Mouse (Mus musculus) erythroblast, embryonic 14.5 days (primary cell): ENCODE data around the gene Lmo4. TPM values are rescaled to one million over a fixed set of nuclear protein-coding genes. Genes with fewer than 3 reads are reported as not detected.

ENCODE experiments used
- H3K27me3 ChIP-seq: 2 replicates; pipeline ENCODE4 v1.6.1; 2012; ENCODE audit warnings: inconsistent platforms; ENCODE audit not compliant: control insufficient read depth
- H3K36me3 ChIP-seq: 2 replicates; pipeline ENCODE4 v1.6.1; 2012; ENCODE audit warnings: mild to moderate bottlenecking, inconsistent platforms; ENCODE audit not compliant: control insufficient read depth
- H3K4me1 ChIP-seq: 2 replicates; pipeline ENCODE4 v1.6.1; 2012; ENCODE audit warnings: inconsistent platforms; ENCODE audit not compliant: control insufficient read depth
- H3K4me3 ChIP-seq: replicated peaks from 2 replicates; pipeline ENCODE3; 2012; ENCODE audit warnings: moderate library complexity, mild to moderate bottlenecking, inconsistent platforms
- H3K9me3 ChIP-seq: 2 replicates; pipeline ENCODE4 v1.6.1; 2012; ENCODE audit warnings: low read length, inconsistent platforms, mixed read lengths; ENCODE audit not compliant: control insufficient read depth
- GATA1 ChIP-seq: IDR thresholded peaks from 2 replicates; pipeline ENCODE4 v1.6.1; 2012; ENCODE audit warnings: low read length, inconsistent platforms, mixed read lengths
- TAL1 ChIP-seq: IDR thresholded peaks from 3 replicates; pipeline ENCODE4 v1.6.1; 2012; ENCODE audit warnings: low read length, inconsistent platforms, mixed read lengths
- polyA plus RNA-seq: library from polyadenylated mRNA; stranded (reverse); fragments of >175 nt; gene quantifications from 2 replicates; pipeline ENCODE4 v1.2.3, GENCODE M21; 2012

Lmo4 gene
- polyA plus RNA-seq, 1 experiment: 1.6 TPM

GRCm38 (mm10) chr3:144182229-144182628 lies 22.8 kb downstream of the Lmo4 start:
- TF ChIP-seq GATA1 (no peak), TAL1 (no peak)
- H3K9me3 ChIP-seq: no peaks in the 10 kb centered on the region

DNA sequence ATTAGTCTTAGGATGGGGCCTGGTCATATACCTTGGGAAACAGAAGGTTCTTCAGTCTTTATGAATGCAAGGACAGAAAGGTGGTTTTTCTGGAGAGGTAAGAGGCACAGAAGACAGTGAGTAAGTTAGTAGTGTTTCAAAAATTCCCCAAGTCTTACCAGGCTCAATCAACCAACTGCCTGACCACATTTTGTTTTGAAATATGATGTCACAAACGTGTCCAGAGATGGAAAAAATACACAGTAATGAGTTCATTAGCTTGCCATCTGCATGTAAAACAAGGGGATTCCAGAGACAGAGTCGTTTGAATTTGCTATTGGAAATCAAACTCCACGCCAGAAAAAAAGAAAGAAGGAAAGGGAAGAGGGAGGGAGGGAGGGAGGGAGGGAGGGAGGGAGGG lies 26.1 kb downstream of the Lmo4 start:
- no peak for TF ChIP-seq GATA1
- no peak for TF ChIP-seq TAL1
- H3K36me3 ChIP-seq: no peaks in the 10 kb centered on the region

More at GRCm38 (mm10) chr3:144182229-144182628, 22.8 kb downstream of the Lmo4 start:
- Histone ChIP-seq H3K4me3 (no peak overlapping the region), H3K36me3 (peaks cover 10% of the 10 kb centered on the region), H3K27me3 (no peaks in the 10 kb centered on the region), H3K4me1 (no peaks in the 10 kb centered on the region)

GRCm38 (mm10) chr3:144173866-144174588 lies 31.0 kb downstream of the Lmo4 start:
- no peaks in the 10 kb centered on the region for H3K27me3 ChIP-seq
- no peak overlapping the region for H3K4me3 ChIP-seq
- peaks cover 4% of the 10 kb centered on the region; the same call in 1 of the 2 replicates for H3K9me3 ChIP-seq
- no peaks in the 10 kb centered on the region for H3K4me1 ChIP-seq
- TF ChIP-seq GATA1: no peak
- no peak for TF ChIP-seq TAL1
- no peaks in the 10 kb centered on the region for H3K36me3 ChIP-seq

More for the DNA sequence above, 26.1 kb downstream of the Lmo4 start:
- no peaks in the 10 kb centered on the region for H3K4me1 ChIP-seq
- H3K9me3 ChIP-seq: no peaks in the 10 kb centered on the region
- no peak overlapping the region for H3K4me3 ChIP-seq
- H3K27me3 ChIP-seq: no peaks in the 10 kb centered on the region

- Histone ChIP-seq H3K4me1 (no peaks in the 10 kb centered on the region), H3K4me3 (no peak overlapping the region), H3K9me3 (peaks cover 4% of the 10 kb centered on the region; the same call in 1 of the 2 replicates), H3K36me3 (no peaks in the 10 kb centered on the region), H3K27me3 (no peaks in the 10 kb centered on the region)
- TF ChIP-seq TAL1 (no peak), GATA1 (no peak)
Measured at GRCm38 (mm10) chr3:144173138-144173537, 31.9 kb downstream of the Lmo4 start.

GRCm38 (mm10) chr3:144171749-144172148 lies 33.3 kb downstream of the Lmo4 start:
- H3K36me3 ChIP-seq: no peaks in the 10 kb centered on the region
- no peaks in the 10 kb centered on the region for H3K4me1 ChIP-seq
- no peak for TF ChIP-seq GATA1
- no peak for TF ChIP-seq TAL1

DNA sequence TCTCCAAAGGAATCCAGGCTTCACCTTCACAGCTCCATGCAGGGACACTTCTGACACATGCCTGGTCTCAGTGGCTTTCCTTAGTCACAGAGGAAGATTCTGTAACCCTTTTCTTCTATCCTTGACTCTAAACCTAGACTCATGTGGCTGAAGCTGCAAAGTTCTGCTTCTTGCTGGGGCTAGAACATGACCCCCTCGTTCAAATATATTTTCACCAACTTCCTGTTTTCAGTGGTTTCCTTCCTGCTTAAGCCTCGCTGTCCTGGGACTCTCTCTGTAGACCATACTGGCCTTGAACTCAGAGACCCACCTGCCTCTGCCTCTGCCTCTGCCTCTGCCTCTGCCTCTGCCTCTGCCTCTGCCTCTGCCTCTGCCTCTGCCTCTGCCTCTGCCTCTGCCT lies 34.5 kb downstream of the Lmo4 start:
- Histone ChIP-seq H3K9me3 (peaks cover 4% of the 10 kb centered on the region; the same call in 1 of the 2 replicates), H3K27me3 (no peaks in the 10 kb centered on the region), H3K4me1 (no peaks in the 10 kb centered on the region), H3K36me3 (no peaks in the 10 kb centered on the region), H3K4me3 (no peak overlapping the region)
- TF ChIP-seq TAL1 (no peak), GATA1 (no peak)

More at GRCm38 (mm10) chr3:144171749-144172148, 33.3 kb downstream of the Lmo4 start:
- no peak overlapping the region for H3K4me3 ChIP-seq
- peaks cover 4% of the 10 kb centered on the region; the same call in 1 of the 2 replicates for H3K9me3 ChIP-seq
- no peaks in the 10 kb centered on the region for H3K27me3 ChIP-seq

GRCm38 (mm10) chr3:144166439-144167155 lies 38.4 kb downstream of the Lmo4 start:
- no peak for TF ChIP-seq TAL1
- no peak for TF ChIP-seq GATA1
- peaks cover 4% of the 10 kb centered on the region; the same call in 1 of the 2 replicates for H3K9me3 ChIP-seq
- H3K27me3 ChIP-seq: no peaks in the 10 kb centered on the region
- no peak overlapping the region for H3K4me3 ChIP-seq
- no peaks in the 10 kb centered on the region for H3K36me3 ChIP-seq
- no peaks in the 10 kb centered on the region for H3K4me1 ChIP-seq

DNA sequence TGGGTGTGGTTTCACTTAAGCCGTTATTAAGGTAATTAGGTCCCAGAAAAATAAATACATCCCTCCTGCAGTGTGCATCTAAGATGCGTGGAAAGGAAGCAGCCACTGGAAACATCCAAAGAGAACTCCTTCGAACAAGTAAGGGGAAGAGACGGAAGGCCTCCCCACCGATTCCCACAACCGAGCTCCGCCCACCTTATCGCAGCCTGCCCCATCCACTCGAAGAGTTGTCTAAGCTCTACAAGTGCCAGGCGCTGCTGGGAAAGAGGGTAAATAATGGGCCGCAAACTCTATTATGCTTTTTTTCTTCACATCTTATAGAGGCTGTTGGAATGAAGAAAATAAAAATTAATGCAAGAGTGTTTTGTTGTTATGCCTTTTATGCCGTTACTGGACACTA lies 39.6 kb downstream of the Lmo4 start:
- no peak for TF ChIP-seq TAL1
- TF ChIP-seq GATA1: no peak

More for the DNA sequence above, 39.6 kb downstream of the Lmo4 start:
- Histone ChIP-seq H3K4me3 (no peak overlapping the region), H3K36me3 (no peaks in the 10 kb centered on the region), H3K27me3 (no peaks in the 10 kb centered on the region), H3K4me1 (no peaks in the 10 kb centered on the region), H3K9me3 (peaks cover 4% of the 10 kb centered on the region; the same call in 1 of the 2 replicates)
